Mouse (Mus musculus): Measurements from ENCODE around the gene Tmem50a. TPM values are rescaled to one million over a fixed set of nuclear protein-coding genes. Genes with fewer than 3 reads are reported as not detected.

Gene Tmem50a
- polyA plus RNA-seq, 1 experiment from 2014 or later = 163 TPM

- H3K27me3 ChIP-seq = no peaks in the 10 kb centered on the region
- H3K4me2 ChIP-seq (replicated peaks) = peak within 1 kb of the TSS; percentile 90
- H3K27ac ChIP-seq = peak within 1 kb of the TSS; percentile 78
- H3K9me3 ChIP-seq (replicated peaks) = no peaks in the 10 kb centered on the region
- H3K9ac ChIP-seq = peak within 1 kb of the TSS; percentile 82
- under 1% methylated on average over 65 of the region's 68 CpGs for WGBS
- peaks cover 54% of the 10 kb centered on the region for H3K36me3 ChIP-seq
- ATAC-seq (ENCODE audit: low FRiP score) = peak; percentile 97
- peaks cover 21% of the 10 kb centered on the region for H3K4me1 ChIP-seq
- peak within 1 kb of the TSS; percentile 99 for H3K4me3 ChIP-seq
Measured at GRCm38 (mm10) chr4:134930684-134931481, 16.1 kb upstream of the Tmem50a start, which contains the start of gene Syf2. TSS of gene Syf2 (plus strand) at chr4:134930898.

DNA sequence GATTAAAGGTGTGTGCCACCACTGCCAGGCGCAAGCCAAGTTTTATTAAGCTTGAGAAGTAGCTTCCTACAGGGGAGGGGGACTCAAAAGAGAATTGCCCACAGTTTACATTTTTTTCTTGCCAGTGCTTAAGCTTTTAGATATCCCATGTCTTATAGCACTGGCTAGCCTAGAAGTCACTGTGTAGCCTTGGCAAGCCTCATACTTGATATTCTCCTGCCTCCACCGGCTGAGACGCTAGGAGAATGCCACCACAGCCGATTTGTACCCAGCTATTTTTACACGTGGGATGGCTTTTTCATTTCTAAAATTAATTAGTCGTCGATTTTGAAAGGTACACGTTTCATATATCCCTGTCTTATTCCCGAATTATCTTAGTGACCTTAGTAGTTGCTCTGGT, 15.4 kb upstream of the Tmem50a start:
- Histone ChIP-seq H3K4me1 (peaks cover 28% of the 10 kb centered on the region), H3K9me3 (replicated peaks) (no peaks in the 10 kb centered on the region), H3K4me3 (peak overlapping the region; percentile 99), H3K27me3 (no peaks in the 10 kb centered on the region), H3K27ac (peak overlapping the region; percentile 78; the same call in 1 of the 2 replicates), H3K9ac (peak overlapping the region; percentile 44; the same call in 1 of the 2 replicates), H3K4me2 (replicated peaks) (peak overlapping the region; percentile 90), H3K36me3 (peaks cover 54% of the 10 kb centered on the region)
- WGBS = 29% methylated on average over 9 of the region's 9 CpGs
- ATAC-seq (ENCODE audit: low FRiP score) = peak; percentile 17; the same call in 1 of the 2 replicates

DNA sequence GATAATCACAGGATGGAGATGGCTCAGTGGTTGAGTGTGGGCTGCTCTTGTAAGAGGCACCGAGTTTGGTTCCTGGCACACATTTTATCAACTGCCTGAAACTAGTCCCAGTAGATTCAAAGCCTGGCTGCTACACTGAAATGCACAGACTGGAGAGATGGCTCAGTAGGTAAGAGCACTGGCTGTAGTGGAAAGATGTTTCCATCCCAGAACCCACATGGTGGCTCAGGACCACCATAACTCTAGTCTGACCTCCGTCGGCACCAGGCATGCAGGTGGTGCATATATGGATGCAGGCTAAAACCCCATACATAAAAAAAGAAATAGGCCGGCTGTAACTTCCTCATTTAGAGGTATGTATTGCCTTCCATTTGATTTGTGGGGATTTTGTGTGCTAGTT, 14.7 kb upstream of the Tmem50a start:
- Histone ChIP-seq H3K27me3 (no peaks in the 10 kb centered on the region), H3K9me3 (replicated peaks) (no peaks in the 10 kb centered on the region), H3K27ac (no peak overlapping the region), H3K4me2 (replicated peaks) (no peak overlapping the region), H3K4me3 (no peak overlapping the region), H3K9ac (no peak overlapping the region), H3K36me3 (peaks cover 48% of the 10 kb centered on the region), H3K4me1 (peaks cover 34% of the 10 kb centered on the region)
- ATAC-seq (ENCODE audit: low FRiP score) = no peak
- 76% methylated on average over 4 of the region's 4 CpGs for WGBS

- H3K4me1 ChIP-seq = peaks cover 35% of the 10 kb centered on the region
- no peak overlapping the region for H3K4me3 ChIP-seq
- no peak overlapping the region for H3K27ac ChIP-seq
- no peak for ATAC-seq (ENCODE audit: low FRiP score)
- H3K4me2 ChIP-seq (replicated peaks) = no peak overlapping the region
- WGBS = 65% methylated on average over 1 of the region's 1 CpGs
- H3K36me3 ChIP-seq = peaks cover 41% of the 10 kb centered on the region
- no peak overlapping the region for H3K9ac ChIP-seq
- no peaks in the 10 kb centered on the region for H3K27me3 ChIP-seq
- H3K9me3 ChIP-seq (replicated peaks) = no peaks in the 10 kb centered on the region
Measured at GRCm38 (mm10) chr4:134928464-134928836, 13.6 kb upstream of the Tmem50a start.

GRCm38 (mm10) chr4:134927815-134928463, 13.1 kb upstream of the Tmem50a start:
- Histone ChIP-seq H3K4me1 (peaks cover 35% of the 10 kb centered on the region), H3K4me2 (replicated peaks) (no peak overlapping the region), H3K4me3 (no peak overlapping the region), H3K9ac (no peak overlapping the region), H3K9me3 (replicated peaks) (no peaks in the 10 kb centered on the region), H3K27me3 (no peaks in the 10 kb centered on the region), H3K27ac (no peak overlapping the region), H3K36me3 (peaks cover 38% of the 10 kb centered on the region)
- 77% methylated on average over 5 of the region's 5 CpGs for WGBS
- no peak for ATAC-seq (ENCODE audit: low FRiP score)

GRCm38 (mm10) chr4:134925206-134925605, 10.4 kb upstream of the Tmem50a start:
- Histone ChIP-seq H3K36me3 (peaks cover 34% of the 10 kb centered on the region), H3K4me2 (replicated peaks) (peak overlapping the region; percentile 90), H3K9ac (peak overlapping the region; percentile 32; the same call in 1 of the 2 replicates), H3K27ac (no peak overlapping the region), H3K9me3 (replicated peaks) (no peaks in the 10 kb centered on the region), H3K27me3 (no peaks in the 10 kb centered on the region), H3K4me3 (peak overlapping the region; percentile 100), H3K4me1 (peaks cover 21% of the 10 kb centered on the region)
- 84% methylated on average over 8 of the region's 8 CpGs for WGBS
- no peak for ATAC-seq (ENCODE audit: low FRiP score)

GRCm38 (mm10) chr4:134924019-134924741, 9.4 kb upstream of the Tmem50a start:
- peak overlapping the region; percentile 96 for H3K9ac ChIP-seq
- peak overlapping the region; percentile 100 for H3K4me3 ChIP-seq
- peaks cover 19% of the 10 kb centered on the region for H3K4me1 ChIP-seq
- H3K27ac ChIP-seq = peak overlapping the region; percentile 94
- H3K36me3 ChIP-seq = peaks cover 34% of the 10 kb centered on the region
- H3K4me2 ChIP-seq (replicated peaks) = peak overlapping the region; percentile 90
- 0% methylated on average over 75 of the region's 75 CpGs for WGBS
- no peaks in the 10 kb centered on the region for H3K9me3 ChIP-seq (replicated peaks)
- peak; percentile 65 for ATAC-seq (ENCODE audit: low FRiP score)
- no peaks in the 10 kb centered on the region for H3K27me3 ChIP-seq

DNA sequence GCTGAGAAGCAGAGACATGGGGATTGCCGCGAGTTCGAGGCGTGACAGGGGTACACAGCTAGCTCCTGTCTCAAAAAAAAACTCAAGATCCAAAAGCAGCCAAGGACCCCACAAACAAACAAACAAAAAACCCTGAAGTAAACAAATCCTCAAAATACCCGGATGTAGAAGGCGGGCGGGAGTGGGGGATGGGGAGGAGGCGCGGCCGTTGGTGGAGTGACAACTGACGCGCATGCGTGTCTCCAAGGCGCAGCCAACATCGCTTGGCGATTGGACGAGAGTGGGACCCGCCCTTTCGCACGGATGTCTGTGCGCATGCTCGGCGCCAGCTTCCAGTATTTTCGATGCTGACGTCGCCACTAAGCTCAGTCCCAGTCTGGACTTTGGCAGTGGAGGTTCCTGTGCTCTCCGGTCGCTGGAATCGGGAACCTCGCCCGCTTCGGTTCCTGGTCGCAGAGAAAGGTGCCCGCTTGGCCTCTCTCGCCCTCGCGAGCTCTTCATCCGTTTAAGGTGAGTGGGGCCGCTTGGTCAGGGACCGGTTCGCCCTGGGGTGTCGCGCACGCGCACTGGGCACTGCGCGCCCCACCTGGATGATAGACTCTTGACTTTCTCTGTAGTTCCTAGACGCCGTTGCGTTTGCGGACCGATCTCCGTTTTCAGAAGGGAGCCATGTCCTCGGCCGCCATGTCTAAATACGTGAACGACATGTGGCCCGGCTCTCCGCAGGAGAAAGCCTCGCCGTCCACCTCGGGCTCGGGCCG, 8.6 kb upstream of the Tmem50a start, which contains the start of gene Rsrp1:
Gene Rsrp1, plus strand, starts transcription at position 335 of the 761 bp plus-strand sequence.
- no peaks in the 10 kb centered on the region for H3K27me3 ChIP-seq
- H3K4me3 ChIP-seq = peak within 1 kb of the TSS; percentile 100
- peak within 1 kb of the TSS; percentile 96 for H3K9ac ChIP-seq
- under 1% methylated on average over 62 of the region's 64 CpGs for WGBS
- H3K27ac ChIP-seq = peak within 1 kb of the TSS; percentile 94
- H3K4me1 ChIP-seq = peaks cover 19% of the 10 kb centered on the region
- ATAC-seq (ENCODE audit: low FRiP score) = peak; percentile 95
- peak within 1 kb of the TSS; percentile 90 for H3K4me2 ChIP-seq (replicated peaks)
- H3K36me3 ChIP-seq = peaks cover 33% of the 10 kb centered on the region
- no peaks in the 10 kb centered on the region for H3K9me3 ChIP-seq (replicated peaks)

DNA sequence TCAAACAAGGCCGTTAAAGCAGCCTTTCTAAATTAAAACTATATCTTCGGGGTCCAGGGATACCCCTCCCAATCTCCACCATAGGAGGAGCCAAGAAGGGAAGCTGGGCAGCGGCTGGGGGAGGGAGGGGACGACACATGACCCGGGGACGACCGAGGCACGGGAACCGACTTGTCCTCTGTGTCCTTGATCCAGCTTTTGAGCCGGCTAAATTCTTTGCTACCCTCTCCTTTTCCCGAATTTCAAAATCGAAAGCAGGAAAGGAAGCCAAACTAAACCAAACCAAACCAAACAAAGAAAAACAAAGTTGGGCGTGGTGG, 8.1 kb upstream of the Tmem50a start:
- under 1% methylated on average over 13 of the region's 13 CpGs for WGBS
- Histone ChIP-seq H3K4me3 (peak overlapping the region; percentile 100), H3K9me3 (replicated peaks) (no peaks in the 10 kb centered on the region), H3K4me2 (replicated peaks) (peak overlapping the region; percentile 71), H3K27ac (peak overlapping the region; percentile 86), H3K36me3 (peaks cover 27% of the 10 kb centered on the region), H3K9ac (peak overlapping the region; percentile 70), H3K4me1 (peaks cover 19% of the 10 kb centered on the region), H3K27me3 (no peaks in the 10 kb centered on the region)
- ATAC-seq (ENCODE audit: low FRiP score) = peak; percentile 78

DNA sequence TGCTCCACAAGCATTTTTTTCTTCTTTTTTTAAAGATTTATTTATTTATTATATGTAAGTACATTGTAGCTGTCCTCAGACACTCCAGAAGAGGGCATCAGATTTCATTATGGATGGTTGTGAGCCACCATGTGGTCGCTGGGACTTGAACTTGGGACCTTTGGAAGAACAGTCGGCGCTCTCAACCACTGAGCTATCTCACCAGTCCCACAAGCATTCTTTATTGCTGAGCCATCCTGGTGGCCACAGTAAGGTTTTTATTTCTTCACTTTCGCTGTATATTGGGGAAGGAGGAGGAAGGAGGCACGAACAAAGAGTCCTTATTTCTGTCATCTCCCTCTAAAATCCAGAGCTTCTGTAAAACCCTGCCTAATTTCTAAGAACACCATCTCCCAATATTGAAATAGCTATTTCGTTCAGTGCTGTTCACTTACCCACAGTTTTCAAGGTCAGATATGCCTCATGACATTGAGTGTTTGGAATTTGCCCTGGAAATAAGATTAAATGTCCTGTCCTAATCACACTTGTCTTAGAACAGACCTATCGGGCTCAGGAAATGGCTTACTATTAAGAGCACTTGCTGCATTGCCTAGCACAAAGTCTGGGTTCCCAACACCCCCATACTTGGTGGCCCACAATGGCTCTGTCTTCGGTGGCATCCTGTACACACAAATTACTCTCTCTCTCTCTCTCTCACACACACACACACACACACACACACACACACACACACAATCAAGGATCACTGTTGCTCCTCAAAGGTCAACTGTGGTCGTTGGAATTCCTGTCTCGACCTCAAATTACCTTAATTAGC, 7.5 kb upstream of the Tmem50a start:
- WGBS = 69% methylated on average over 10 of the region's 10 CpGs
- Histone ChIP-seq H3K4me2 (replicated peaks) (peak overlapping the region; percentile 71), H3K27ac (peak overlapping the region; percentile 86), H3K9me3 (replicated peaks) (no peaks in the 10 kb centered on the region), H3K4me3 (peak overlapping the region; percentile 100), H3K36me3 (peaks cover 21% of the 10 kb centered on the region), H3K4me1 (peaks cover 19% of the 10 kb centered on the region), H3K9ac (peak overlapping the region; percentile 70), H3K27me3 (no peaks in the 10 kb centered on the region)
- ATAC-seq (ENCODE audit: low FRiP score) = no peak

- H3K4me2 ChIP-seq (replicated peaks) = no peak overlapping the region
- H3K36me3 ChIP-seq = peaks cover 15% of the 10 kb centered on the region
- WGBS = 98% methylated on average over 4 of the region's 4 CpGs
- H3K27me3 ChIP-seq = no peaks in the 10 kb centered on the region
- H3K4me1 ChIP-seq = peaks cover 19% of the 10 kb centered on the region
- no peak overlapping the region for H3K9ac ChIP-seq
- no peaks in the 10 kb centered on the region for H3K9me3 ChIP-seq (replicated peaks)
- no peak overlapping the region for H3K27ac ChIP-seq
- no peak overlapping the region for H3K4me3 ChIP-seq
- ATAC-seq (ENCODE audit: low FRiP score) = no peak
Measured at GRCm38 (mm10) chr4:134921703-134922102, 6.9 kb upstream of the Tmem50a start.
